Mouse (Mus musculus) NIH3T3 (cell line): Measurements from ENCODE around the gene Tiam1.
A peak's percentile ranks its signal among the peaks of the same experiment; 100 is the strongest.

Source experiments
- DNase-seq: peaks from one replicate; pipeline ENCODE4 v3.0.0-alpha.2; 2012; ENCODE audit warnings: low read depth

Tiam1 gene

DNA sequence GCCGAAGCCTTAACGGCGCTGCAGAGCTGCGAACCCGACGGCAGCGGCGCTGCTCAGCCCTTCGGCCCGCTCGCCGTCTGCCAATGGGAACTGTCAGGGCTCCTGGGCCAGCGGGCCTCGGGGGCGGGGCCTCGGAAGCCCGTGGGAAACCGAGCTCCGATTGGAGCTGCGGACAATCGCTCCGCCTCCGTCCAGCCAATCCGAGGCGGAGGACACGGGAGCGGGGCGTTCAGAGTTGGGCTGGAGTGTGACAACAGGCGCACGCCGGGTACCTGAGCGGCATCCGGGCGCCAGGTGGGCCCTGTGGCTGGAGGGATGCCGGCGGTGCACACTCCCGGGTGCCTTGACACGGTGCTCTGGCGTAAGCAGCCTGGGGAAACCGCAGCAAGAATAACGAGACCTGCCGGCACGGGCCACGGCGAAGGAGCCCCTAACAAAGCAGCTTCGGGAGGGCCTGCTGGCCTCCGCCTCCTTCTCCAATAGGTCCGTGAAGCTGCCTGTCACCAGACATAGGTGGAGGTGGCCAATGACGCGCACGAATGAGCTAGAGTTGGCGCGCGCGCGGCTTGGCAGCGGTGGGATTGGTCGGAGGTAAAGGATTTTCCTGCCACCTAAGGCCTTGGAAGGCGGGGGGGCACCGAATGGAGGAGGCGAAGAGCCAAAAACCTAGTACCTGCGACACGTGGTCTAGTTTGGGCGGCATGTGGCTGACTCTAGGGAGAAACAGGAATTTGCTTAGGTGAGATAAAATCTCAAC lies at the start of gene Tiam1:
TSS of gene Tiam1 (minus strand) at position 10 of the 757 bp plus-strand sequence.
- peak; percentile 97 for DNase-seq

DNA sequence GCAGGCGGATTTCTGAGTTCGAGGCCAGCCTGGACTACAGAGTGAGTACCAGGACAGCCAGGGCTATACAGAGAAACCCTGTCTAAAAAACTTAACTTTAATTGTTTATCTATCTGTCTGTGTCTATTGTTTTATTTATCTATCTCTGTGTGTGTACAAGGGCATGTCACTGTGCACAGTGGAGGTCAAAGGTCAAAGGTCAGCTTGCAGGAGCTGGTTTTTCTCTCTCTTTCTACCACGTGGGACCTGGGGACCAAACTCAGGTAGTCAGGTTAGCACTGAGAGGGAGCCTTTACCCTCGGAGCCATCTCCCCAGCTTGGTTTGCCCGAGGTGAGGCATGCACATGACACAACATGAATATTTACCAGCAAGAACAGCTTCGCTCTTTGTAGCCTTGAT lies 47.7 kb upstream of the Tiam1 start:
- DNase-seq, result no peak

DNA sequence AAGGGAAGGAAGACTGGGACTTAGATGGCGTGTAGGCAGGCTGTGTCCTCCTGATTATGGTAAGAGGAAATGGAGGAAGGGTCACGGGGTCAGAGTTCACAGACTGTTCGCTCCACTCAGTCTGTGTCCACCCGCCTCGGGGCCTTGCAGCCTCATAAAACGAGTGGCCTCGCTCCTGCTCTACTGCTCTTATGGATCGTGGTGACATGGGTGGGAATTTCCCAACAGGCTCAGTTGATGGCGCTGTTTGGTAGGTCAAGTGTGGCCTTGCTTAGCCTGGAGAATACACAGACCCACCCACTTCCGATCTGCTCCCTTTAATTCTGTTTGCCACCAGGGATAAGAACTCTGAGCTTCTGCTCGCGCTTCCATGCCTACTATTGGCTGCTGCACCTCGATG lies 43.9 kb upstream of the Tiam1 start:
- DNase-seq, result peak; percentile 33

- peak; percentile 85 for DNase-seq
These were observed 42.5 kb upstream of the Tiam1 start for GRCm38 (mm10) chr16:90185928-90186588.

- DNase-seq, result no peak
These were observed 40.6 kb upstream of the Tiam1 start for GRCm38 (mm10) chr16:90184135-90184534.

DNA sequence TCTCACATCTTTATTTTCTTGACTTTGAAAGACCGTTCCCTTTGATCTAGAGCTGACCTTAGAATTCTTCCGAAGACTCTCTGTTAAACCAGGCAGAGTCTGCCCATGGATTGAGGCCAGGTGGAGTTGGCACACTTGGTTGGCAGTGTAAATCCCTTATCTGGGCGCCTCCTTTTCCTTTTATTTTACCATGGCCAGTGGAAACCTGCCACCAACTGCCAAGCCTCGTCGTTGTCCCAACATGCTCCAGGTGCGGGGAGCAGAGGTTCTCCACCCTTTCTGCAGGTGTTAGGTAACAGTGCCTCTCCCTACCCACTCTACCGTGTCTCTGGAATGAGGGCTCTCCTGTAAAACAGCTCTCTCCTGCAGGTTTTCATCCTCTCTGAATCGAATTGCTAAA lies 38.1 kb upstream of the Tiam1 start:
- no peak for DNase-seq

- no peak for DNase-seq
These were observed 37.4 kb upstream of the Tiam1 start for GRCm38 (mm10) chr16:90180975-90181374.

- no peak for DNase-seq
These were observed 36.3 kb upstream of the Tiam1 start for GRCm38 (mm10) chr16:90179892-90180291.

DNA sequence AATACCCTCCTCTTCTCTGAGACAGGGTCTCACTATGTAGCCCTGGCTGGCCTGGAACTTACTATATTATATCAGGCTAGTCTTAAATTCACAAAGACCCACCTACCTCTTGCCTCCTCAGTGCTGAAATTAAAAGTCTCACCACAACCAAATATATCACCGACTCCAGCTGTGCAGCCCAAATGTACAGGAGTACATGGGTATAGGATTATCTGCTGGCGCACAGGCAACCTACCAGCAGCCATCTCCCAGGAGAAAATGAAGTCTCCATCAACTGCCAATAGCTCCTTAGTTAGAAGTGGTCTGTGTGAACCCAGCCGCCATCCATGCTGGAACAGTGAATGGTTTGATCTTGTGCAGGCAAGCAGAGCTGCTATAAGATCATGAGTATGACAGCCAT lies 34.8 kb upstream of the Tiam1 start:
- DNase-seq, result no peak

DNA sequence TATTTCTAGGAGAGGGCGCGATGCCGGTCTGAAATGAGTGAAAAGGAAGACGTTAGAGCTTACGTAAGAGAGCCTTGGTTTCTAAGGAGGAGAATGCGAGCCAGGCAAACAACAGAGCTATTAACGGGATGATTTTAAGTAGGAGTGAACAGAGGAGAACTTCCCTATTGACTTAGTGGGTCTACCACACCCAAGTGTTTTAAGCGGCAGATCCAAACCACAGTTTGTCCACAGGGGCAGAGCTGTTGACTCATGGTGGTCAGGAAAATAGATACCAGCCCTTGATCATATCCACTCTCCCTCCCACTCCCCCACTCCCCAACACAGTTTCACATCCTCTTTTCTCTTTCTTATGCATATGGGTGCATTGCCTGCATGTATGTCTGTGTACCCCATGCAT lies 33.9 kb upstream of the Tiam1 start:
- DNase-seq, result no peak

GRCm38 (mm10) chr16:90176472-90176871 lies 32.9 kb upstream of the Tiam1 start:
- DNase-seq, result no peak

- DNase-seq, result no peak
These were observed 27.8 kb upstream of the Tiam1 start for GRCm38 (mm10) chr16:90171416-90171815.

DNA sequence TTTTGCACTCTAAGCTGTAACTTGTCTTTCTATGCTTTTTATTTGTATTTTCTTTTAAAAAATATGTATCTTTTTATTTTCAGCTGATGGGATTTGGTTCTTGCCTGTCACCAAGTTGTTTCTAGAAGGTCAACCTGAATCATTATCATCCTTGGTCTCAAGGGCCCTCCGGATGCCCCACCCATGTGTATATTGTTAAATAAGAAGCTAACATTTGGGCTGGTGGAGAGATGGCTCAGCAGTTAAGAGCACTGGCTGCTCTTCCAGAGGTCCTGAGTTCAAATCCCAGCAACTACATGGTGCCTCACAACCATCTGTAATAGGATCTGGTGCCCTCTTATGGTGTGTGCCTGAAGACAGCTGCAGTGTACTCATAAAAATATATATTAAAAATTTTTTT lies 27.1 kb upstream of the Tiam1 start:
- no peak for DNase-seq

DNA sequence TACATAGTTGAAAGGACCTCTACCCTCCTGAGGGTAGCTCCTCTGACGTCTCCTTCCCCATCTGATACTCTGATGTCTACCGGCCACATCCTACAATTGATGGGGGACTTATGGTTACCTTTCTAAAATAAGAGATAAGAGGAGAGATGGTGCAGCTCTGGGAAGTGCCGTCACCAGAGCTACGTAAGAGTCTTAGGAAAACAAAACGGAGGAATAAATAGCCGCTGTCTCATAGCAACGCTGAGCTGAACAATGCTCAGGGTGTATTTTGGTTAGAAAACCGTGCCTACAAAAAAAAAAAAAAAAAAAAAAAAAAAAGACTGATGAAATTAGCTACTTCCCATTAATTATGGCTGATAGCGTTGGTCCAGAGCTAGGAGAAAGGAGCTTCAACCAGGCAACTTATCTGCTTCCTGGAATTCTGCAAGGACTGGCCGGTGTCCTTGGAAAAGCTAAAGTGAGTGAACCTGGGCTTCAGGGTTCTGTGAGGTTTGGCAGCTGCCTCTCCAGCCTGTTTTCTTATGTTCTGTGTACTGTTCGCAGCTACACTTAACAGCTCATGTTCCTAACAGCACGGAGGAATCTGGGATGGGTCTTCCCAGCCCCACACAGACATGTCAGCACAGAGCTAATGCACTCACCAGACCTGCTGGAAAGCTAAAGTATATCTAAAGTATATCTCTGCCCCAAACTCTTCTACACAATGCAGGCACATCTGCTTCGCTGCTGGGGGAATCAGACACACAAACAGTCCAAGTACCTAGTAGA lies 26.5 kb upstream of the Tiam1 start:
- DNase-seq, result no peak

GRCm38 (mm10) chr16:90167646-90168045 lies 24.1 kb upstream of the Tiam1 start:
- peak; percentile 84 for DNase-seq

- DNase-seq, result no peak
These were observed 21.9 kb upstream of the Tiam1 start for GRCm38 (mm10) chr16:90165435-90165834.

GRCm38 (mm10) chr16:90164942-90165341 lies 21.4 kb upstream of the Tiam1 start:
- DNase-seq, result no peak

DNA sequence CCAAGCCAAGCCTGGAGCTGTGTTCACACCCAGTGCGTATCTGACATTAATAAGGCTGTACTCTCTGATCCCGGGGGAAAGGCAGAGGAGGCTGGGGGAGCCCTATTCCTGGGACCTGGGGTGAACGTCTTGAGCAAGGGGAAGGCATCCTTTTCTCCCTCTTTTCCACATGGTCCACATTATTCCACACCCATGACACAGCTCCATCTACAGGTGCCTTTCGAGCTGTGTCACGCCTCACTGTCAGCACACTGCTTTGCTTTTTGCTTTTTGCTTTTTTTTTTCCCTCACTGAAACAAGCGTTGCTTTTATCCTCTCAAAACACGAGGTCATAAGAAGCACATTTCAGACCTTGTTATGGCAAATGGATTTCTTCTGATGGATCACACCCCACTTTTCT lies 11.5 kb upstream of the Tiam1 start:
- DNase-seq, result peak; percentile 11

DNA sequence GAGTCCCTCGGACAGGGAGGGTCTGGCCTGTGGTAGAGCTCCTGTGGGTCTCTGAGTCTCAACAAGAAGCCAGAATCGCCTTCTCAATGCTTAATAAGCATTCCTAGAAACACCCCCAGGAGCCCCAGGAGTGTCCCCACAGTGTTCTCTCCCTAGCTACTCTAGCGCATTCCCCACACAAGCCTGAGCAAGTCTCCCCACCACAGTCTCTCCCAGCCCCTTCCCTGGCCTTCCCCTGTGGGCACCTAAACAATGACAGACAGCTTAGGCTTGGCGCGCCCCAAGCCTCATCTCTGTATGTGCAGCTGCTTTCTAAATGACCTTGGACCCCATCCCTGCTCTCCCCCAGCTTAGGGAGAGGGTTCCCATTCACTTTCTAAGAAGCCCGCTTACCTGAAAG lies 7.3 kb upstream of the Tiam1 start:
- DNase-seq, result no peak

DNA sequence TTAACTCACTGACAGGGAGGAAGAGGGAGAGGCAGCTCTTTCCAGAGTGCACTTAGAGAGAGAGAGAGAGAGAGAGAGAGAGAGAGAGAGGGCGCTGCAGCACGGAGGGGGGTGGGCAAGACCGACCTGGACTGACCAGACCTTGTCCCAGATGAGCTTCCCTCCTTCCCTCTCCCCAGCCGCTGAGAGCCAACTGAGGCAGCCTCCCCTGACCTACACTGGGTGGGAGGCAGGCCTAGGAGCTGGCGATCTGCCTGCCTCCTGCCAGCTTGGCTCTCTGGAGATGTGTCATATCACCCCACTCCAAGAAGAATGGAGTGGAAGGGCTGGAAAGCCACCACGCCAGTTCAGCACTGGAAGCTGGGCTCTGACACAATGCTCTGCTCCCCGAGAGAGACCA lies 6.6 kb upstream of the Tiam1 start:
- DNase-seq, result peak; percentile 8

DNA sequence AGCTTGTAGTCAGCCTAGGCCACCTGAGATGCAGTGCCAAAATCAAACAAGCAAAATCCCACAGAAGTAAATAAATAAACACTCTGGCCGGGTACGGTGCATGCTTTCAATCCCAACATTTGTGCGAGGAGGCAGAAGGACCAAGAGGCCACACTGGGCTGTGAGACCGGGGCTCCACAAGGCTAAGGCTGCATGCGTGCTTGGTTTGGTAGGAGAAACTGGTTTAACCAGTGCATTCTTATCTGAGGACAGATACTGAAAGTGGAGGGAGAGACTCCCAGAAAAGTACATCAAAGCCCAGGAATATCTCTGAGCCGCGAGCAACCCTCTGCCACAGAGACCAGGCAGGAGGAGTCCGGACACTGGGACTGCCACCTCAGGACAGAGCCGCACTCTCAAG lies 5.8 kb upstream of the Tiam1 start:
- DNase-seq, result no peak

- no peak for DNase-seq
These were observed 1.7 kb upstream of the Tiam1 start for GRCm38 (mm10) chr16:90145244-90145643.

- no peak for DNase-seq
These were observed 972 bp upstream of the Tiam1 start for GRCm38 (mm10) chr16:90144541-90144940.
